In the genomic region with DNA sequence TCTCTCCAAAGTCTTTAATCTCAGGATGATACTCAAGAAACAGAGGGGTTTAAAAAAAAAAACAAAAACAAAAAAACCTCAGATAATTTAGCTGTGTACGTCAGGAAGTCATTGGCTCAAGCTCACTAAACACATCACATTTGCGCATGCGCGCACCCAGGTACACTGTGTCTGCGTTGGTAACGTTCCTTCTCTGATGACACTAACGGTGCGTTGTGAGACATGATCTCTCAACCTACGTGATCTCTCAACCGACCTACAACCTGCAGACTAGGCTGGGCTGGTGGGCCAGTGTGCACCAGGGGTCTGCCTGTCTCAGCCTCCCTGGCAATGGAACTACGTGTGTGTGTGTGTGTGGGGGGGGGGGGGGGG, we compare ENCODE assay signal across 24 mouse cellular contexts. TPM values are rescaled to one million over a fixed set of nuclear protein-coding genes. Genes with fewer than 3 reads are reported as not detected.
DNase-seq lines count a peak whose midpoint lies in the region; ATAC-seq lines count a peak whose summit lies in the region.
"Had no signal": no experiment of that assay in that cellular context is flagged by ENCODE, and none has a peak within 500 bp of the region (broad histone marks: within the 10 kb centered on the region; RNA-seq: fewer than 3 reads in every experiment).

No protein-coding gene starts in this region.

- no peak for ATAC-seq in megakaryocyte, adult 5-6 weeks (ENCODE audit: poor library complexity, severe bottlenecking)
- ATAC-seq: activated CD4-positive, CD25-positive, alpha-beta regulatory T cell, adult 4 months had no signal

- H3K4me1 ChIP-seq in megakaryocyte, embryonic 14.5 days: peaks cover 41% of the 10 kb centered on the region
- H3K4me1 ChIP-seq: embryonic facial prominence, embryonic 12.5 days had no signal

- no peaks in the 10 kb centered on the region for H3K36me3 ChIP-seq in megakaryocyte, embryonic 14.5 days (replicated peaks; ENCODE audit: low read length)
- H3K36me3 ChIP-seq: embryonic facial prominence, embryonic 10.5 days; embryonic facial prominence, embryonic 12.5 days had no signal

- no peaks in the 10 kb centered on the region for H3K27me3 ChIP-seq in megakaryocyte, embryonic 14.5 days (replicated peaks)
- H3K27me3 ChIP-seq: embryonic facial prominence, embryonic 12.5 days; forebrain, embryonic 13.5 days had no signal

- peak; percentile 74 for DNase-seq in R1 (ENCODE audit: low read depth, low spot score)
- DNase-seq in testis, postnatal 14 days (ENCODE audit: low spot score): peak; percentile 21
- no peak for DNase-seq in layer of hippocampus, adult 11-12 months (ENCODE audit: low spot score)
- DNase-seq: adrenal gland, adult 8-10 months; adrenal gland, postnatal 14 days; adrenal gland, postnatal 36 days; cerebellum, adult 11-12 months; cerebellum, adult 2 months; cerebellum, adult 9-10 months; cerebellum, postnatal 10 days; cerebellum, postnatal 25 days; forebrain, postnatal 0 days had no signal

- 0 out of 2 replicates have a peak, but pooled peaks cover 6% of the 10 kb centered on the region for H3K9me3 ChIP-seq in megakaryocyte, embryonic 14.5 days
- H3K9me3 ChIP-seq: embryonic facial prominence, embryonic 10.5 days; embryonic facial prominence, embryonic 12.5 days; forebrain, embryonic 13.5 days had no signal

- H3K4me3 ChIP-seq in megakaryocyte, embryonic 14.5 days (replicated peaks): peak overlapping the region; percentile 75
- H3K4me3 ChIP-seq: embryonic facial prominence, embryonic 10.5 days; embryonic facial prominence, embryonic 12.5 days; forebrain, embryonic 13.5 days had no signal

RNA-seq across cellular contexts. Expression of a gene that starts 37.8 kb away (rescaled TPM):
- not detected in 2 replicates for polyA plus RNA-seq in megakaryocyte, embryonic 14.5 days (2012; ENCODE audit: insufficient read depth, low replicate concordance)
- total RNA-seq in megakaryocyte, adult 5-6 weeks (2015): not detected in 2 replicates
- not detected in 2 replicates for total RNA-seq in megakaryocyte, adult 5-6 weeks (2017)
- total RNA-seq: adrenal gland, adult 18-20 months; adrenal gland, adult 8-10 months; adrenal gland, postnatal 14 days; adrenal gland, postnatal 36 days; ES-E14; forebrain, postnatal 0 days; MEL had no signal
- polyA plus RNA-seq: C2C12; embryonic facial prominence, embryonic 10.5 days; embryonic facial prominence, embryonic 12.5 days; embryonic facial prominence, embryonic 14.5 days; forebrain, embryonic 11.5 days; forebrain, postnatal 0 days had no signal

RNA-seq across cellular contexts. Expression of a gene that starts 38.6 kb away (rescaled TPM):
- 3.5 TPM in 1 of 2 replicates, not detected in the other for polyA plus RNA-seq in megakaryocyte, embryonic 14.5 days (2012; ENCODE audit: insufficient read depth, low replicate concordance)
- total RNA-seq in megakaryocyte, adult 5-6 weeks (2015): 44.2 and 51.0 TPM in 2 replicates
- total RNA-seq in megakaryocyte, adult 5-6 weeks (2017): 67.5 and 93.4 TPM in 2 replicates
